Mouse (Mus musculus) bone marrow macrophage, adult 2 months (primary cell): ENCODE data around the gene Nectin4.

Experiments used
- CTCF ChIP-seq: IDR thresholded peaks from 2 replicates; pipeline ENCODE4 v1.5.1; 2012; ENCODE audit warnings: low read depth, mild to moderate bottlenecking, low read length, moderate library complexity
- POLR2A ChIP-seq: IDR thresholded peaks from 2 replicates; pipeline ENCODE4 v1.6.1; 2012; ENCODE audit warnings: mild to moderate bottlenecking, low read depth, low read length, borderline replicate concordance

DNA sequence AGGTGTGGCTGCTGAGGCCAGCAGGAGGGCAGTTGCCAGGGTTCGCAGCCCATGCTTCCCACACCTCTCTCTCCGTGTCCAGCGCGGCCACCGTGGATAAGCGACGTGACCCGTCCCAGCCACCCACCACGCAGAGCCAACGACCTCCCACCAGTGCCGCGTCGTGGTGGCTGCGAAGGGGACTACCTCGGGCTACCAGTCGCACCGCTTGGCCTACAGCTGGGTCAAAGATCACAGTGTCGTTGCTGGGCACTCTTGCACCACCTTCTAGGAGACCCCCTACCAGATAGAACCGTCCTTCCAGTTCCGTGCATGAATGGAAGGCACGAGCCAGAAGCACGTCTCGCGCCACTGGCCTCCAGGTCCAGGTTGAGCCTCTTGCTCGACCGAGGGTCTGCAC, 9.6 kb upstream of the Nectin4 start:
- TF ChIP-seq POLR2A (no peak), CTCF (no peak)
